Mouse (Mus musculus) neural tube, embryonic 15.5 days (tissue): Measurements from ENCODE around the gene Lmo1. TPM values are rescaled to one million over a fixed set of nuclear protein-coding genes. Genes with fewer than 3 reads are reported as not detected.
A peak's percentile ranks its signal among the peaks of the same experiment; 100 is the strongest.

ENCODE experiments used
- ATAC-seq: fragments of 200-750 bp; cut with Nextera tagmentation; 2 replicates; pipeline ENCODE4 v1.8.0; 2017; ENCODE audit warnings: mild to moderate bottlenecking, moderate TSS enrichment, moderate library complexity; ENCODE audit not compliant: low FRiP score
- H3K27ac ChIP-seq: fragments of 300-500 bp; sonication (generic); replicated peaks from 2 replicates; pipeline ENCODE4 v1.5.1; 2015; ENCODE audit warnings: mild to moderate bottlenecking, inconsistent platforms
- H3K27me3 ChIP-seq: fragments of 300-500 bp; sonication (generic); replicated peaks from 2 replicates; pipeline ENCODE4 v1.6.1; 2015; ENCODE audit warnings: inconsistent platforms
- H3K36me3 ChIP-seq: fragments of 300-500 bp; sonication (generic); 2 replicates; pipeline ENCODE4 v1.6.1; 2015; ENCODE audit warnings: inconsistent platforms
- H3K4me1 ChIP-seq: fragments of 300-500 bp; sonication (generic); 2 replicates; pipeline ENCODE4 v1.6.1; 2015; ENCODE audit warnings: inconsistent platforms
- H3K4me2 ChIP-seq: fragments of 300-500 bp; sonication (generic); 2 replicates; pipeline ENCODE4 v1.6.1; 2015; ENCODE audit warnings: inconsistent platforms, mild to moderate bottlenecking, moderate library complexity
- H3K4me3 ChIP-seq: fragments of 300-500 bp; sonication (generic); replicated peaks from 2 replicates; pipeline ENCODE4 v1.5.1; 2015; ENCODE audit warnings: mild to moderate bottlenecking, inconsistent platforms
- H3K9ac ChIP-seq: fragments of 300-500 bp; sonication (generic); replicated peaks from 2 replicates; pipeline ENCODE4 v1.6.1; 2015; ENCODE audit warnings: mild to moderate bottlenecking, inconsistent platforms
- H3K9me3 ChIP-seq: fragments of 300-500 bp; sonication (generic); replicated peaks from 2 replicates; pipeline ENCODE4 v1.6.1; 2016; ENCODE audit warnings: inconsistent platforms
- WGBS: fragments of 180-500 bp; shearing (Covaris S2); methylation state at CpG from one replicate; pipeline ENCODE4 v1.1.7; 2015; ENCODE audit warnings: mixed read lengths; 5-methylcytosine and 5-hydroxymethylcytosine counted together
- polyA plus RNA-seq: library from polyadenylated mRNA; unstranded; fragments of >200 nt; fragmentation: Nextera tagmentation; extraction: Ambion mirVana; gene quantifications from 2 replicates; pipeline ENCODE4 v1.2.1, GENCODE M21; 2015

Gene Lmo1
- polyA plus RNA-seq, 1 experiment from 2014 or later = 37.1 TPM

DNA sequence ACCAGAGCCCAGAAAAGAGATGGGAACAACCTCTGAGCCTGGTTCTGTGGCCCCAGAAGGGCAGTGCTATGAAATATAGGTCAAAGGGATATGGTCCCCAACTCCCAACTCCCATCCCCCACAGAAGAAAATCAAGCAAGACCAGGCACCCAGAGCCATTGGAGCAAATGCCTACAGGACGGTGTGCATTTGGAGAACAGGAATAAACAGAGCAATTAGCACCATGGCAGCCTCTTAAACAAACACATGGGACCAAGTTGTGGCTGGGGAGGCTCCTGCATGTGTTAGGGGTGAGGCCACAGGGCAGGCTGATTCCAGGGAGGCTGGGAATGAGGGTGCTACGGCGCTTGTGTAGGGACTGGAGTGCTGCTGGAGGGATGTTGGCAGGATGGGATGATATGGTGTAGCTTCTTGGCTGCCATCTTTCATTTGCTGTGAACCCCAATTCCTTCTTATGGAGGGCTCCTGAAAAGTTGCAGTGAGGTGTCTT, 22.2 kb upstream of the Lmo1 start:
- no peak overlapping the region for H3K9ac ChIP-seq
- H3K36me3 ChIP-seq = no peaks in the 10 kb centered on the region
- peaks cover 16% of the 10 kb centered on the region for H3K4me1 ChIP-seq
- no peak overlapping the region for H3K4me3 ChIP-seq
- no peak for ATAC-seq
- peaks cover 52% of the 10 kb centered on the region for H3K27me3 ChIP-seq
- no peaks in the 10 kb centered on the region for H3K9me3 ChIP-seq
- WGBS = 49% methylated on average over 3 of the region's 3 CpGs
- H3K27ac ChIP-seq = 0 out of 2 replicates have a peak overlapping the region, but pooled peaks have one; percentile 15
- no peak overlapping the region for H3K4me2 ChIP-seq

DNA sequence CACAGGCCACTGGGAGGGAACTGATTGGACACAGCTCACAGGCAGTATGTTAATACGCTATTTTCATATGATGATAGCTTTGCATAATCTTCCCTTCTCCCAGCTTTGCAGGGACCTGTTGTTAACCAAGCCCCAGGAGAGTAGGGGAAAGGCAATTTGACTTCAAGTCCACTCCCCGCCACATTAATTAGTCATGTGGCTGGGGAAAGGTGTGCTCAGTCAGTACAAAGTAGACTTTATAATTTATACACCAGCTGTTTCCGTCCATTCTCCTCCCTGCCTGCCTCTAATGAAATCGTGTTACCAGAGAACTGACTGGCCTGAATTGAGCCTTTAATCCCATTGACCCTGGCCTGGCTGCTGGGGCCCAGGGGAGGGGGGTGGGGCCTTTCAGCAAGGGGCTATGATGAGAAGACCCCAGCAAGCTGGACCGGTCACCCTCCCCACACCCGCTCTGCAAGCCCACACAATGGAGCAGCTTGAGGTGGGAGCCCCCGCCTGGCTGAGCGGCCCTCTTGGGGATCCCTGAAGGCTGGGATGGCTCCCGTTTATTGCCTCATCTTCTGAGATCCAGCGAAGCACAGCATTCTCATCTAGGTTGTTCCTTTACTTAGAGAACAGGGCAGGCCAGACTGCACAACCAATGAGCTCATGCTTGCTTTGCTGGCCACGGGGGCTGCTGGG, 21.5 kb upstream of the Lmo1 start:
- H3K4me2 ChIP-seq = peak overlapping the region; percentile 6; the same call in 1 of the 2 replicates
- peak overlapping the region; percentile 48; the same call in 1 of the 2 replicates for H3K27ac ChIP-seq
- 13% methylated on average over 11 of the region's 11 CpGs for WGBS

DNA sequence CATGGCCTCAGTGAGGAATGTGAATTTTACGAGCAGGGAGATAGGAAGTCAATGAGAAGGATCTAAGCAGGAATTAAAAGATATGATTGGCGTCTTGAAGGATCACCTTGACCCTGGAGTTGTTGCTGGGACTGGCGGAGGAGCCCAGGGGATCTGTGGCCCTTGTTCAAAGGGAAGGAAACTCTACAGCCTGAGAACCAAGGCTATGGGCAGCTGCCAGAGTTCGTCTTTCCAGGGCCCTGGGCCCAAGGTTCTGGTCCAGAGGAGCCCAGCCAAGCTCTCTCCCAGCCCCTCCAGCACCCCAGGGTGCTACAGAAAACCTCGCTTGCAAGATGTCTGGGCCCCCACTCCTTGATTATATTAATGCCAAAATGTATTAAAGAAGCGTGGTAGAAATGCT, 21.0 kb upstream of the Lmo1 start:
- Histone ChIP-seq H3K27me3 (peaks cover 48% of the 10 kb centered on the region), H3K27ac (no peak overlapping the region), H3K4me1 (peaks cover 28% of the 10 kb centered on the region), H3K4me3 (no peak overlapping the region), H3K36me3 (no peaks in the 10 kb centered on the region), H3K9me3 (no peaks in the 10 kb centered on the region), H3K4me2 (no peak overlapping the region), H3K9ac (no peak overlapping the region)
- ATAC-seq = no peak
- 68% methylated on average over 6 of the region's 6 CpGs for WGBS

More for the DNA sequence above, 21.5 kb upstream of the Lmo1 start:
- Histone ChIP-seq H3K4me3 (no peak overlapping the region), H3K9ac (no peak overlapping the region), H3K36me3 (no peaks in the 10 kb centered on the region), H3K27me3 (peaks cover 48% of the 10 kb centered on the region), H3K4me1 (peaks cover 22% of the 10 kb centered on the region), H3K9me3 (no peaks in the 10 kb centered on the region)
- peak; percentile 49 for ATAC-seq

DNA sequence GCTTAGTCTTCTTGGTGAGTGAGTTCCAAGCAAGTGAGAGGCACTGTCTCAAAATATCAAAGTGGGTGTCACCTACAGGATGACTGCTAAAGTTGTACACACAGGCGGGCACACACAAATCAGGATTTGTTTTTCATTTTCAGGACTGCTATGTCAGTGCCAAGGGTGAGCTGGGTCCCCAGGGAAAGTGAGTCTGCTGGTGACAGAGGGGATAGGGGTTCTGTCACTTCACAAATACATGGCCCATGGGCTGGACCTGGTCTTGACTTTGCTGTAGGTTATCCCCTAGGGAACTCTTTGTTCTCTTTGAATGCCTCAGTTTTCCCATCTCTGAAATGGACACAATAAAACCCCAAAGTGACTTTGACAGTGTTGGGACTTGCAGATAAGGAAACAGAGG, 19.8 kb upstream of the Lmo1 start:
- H3K36me3 ChIP-seq = no peaks in the 10 kb centered on the region

DNA sequence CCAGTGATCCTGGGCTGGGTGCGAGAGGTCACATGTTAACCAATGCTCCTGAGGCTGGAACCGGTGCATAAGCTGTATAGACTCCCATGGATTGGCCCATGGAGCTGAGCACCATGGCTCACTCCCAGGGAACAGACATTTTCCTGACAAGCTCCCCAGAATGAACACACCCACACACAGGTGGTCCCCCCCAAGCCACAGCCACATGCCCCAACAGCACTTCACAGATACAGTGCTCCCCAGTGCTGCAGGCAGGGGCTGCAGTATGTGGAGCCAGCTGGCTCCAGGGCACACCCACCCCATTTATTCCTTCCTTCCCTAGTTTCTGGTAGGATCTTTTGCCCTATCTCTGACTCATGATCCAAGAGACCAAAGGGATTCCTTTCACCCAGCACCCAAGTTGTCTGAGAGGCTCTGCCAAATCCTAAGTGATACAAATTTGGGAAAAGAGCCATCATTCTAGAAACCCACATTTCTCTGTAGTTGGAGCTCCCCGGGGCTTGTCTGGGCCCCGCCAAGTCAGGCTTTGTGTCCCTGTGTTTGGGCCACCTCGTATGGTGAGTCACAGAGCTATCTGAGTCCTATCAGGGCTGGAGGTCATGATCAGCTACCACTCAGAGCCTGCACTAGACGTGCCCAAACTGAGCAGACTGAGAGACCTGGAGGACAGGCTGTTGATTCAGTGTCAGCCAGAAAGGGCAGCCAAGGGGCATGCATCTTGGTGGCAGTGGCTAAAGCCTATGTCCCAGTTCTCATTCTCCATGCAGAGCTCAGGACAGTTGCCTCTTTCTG, 12.4 kb upstream of the Lmo1 start:
- no peaks in the 10 kb centered on the region for H3K36me3 ChIP-seq
- no peak overlapping the region for H3K4me3 ChIP-seq
- no peak overlapping the region for H3K4me2 ChIP-seq
- 88% methylated on average over 6 of the region's 6 CpGs for WGBS
- H3K27me3 ChIP-seq = peaks cover 54% of the 10 kb centered on the region
- H3K4me1 ChIP-seq = peaks cover 19% of the 10 kb centered on the region
- H3K9me3 ChIP-seq = no peaks in the 10 kb centered on the region
- no peak for ATAC-seq
- H3K9ac ChIP-seq = no peak overlapping the region
- H3K27ac ChIP-seq = no peak overlapping the region

More for the DNA sequence above, 19.8 kb upstream of the Lmo1 start:
- peaks cover 48% of the 10 kb centered on the region for H3K27me3 ChIP-seq
- no peak for ATAC-seq
- 94% methylated on average over 1 of the region's 1 CpGs for WGBS
- no peak overlapping the region for H3K4me3 ChIP-seq
- H3K4me2 ChIP-seq = no peak overlapping the region
- H3K9ac ChIP-seq = no peak overlapping the region
- no peak overlapping the region for H3K27ac ChIP-seq
- H3K9me3 ChIP-seq = no peaks in the 10 kb centered on the region
- H3K4me1 ChIP-seq = peaks cover 34% of the 10 kb centered on the region

DNA sequence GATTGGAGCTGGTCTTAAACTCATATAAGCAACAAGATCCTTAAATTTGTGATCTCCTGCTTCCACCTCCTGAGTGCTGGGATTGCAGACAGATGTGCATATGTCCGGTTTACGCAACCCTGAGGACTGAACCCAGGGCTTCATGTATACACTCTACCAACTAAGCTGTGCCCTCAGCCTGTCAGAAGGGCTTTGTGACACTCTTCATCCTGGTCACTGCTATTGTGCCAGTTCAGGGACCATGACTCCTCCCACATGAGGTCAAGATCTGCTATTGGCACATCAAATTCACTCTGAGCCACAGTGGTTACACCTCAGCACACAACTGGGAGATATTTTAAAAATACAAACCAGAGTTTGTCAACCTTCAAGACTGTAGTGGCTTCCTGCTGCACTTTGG, 11.0 kb upstream of the Lmo1 start:
- 97% methylated on average over 2 of the region's 2 CpGs for WGBS
- Histone ChIP-seq H3K4me2 (no peak overlapping the region), H3K27ac (no peak overlapping the region), H3K4me1 (peaks cover 6% of the 10 kb centered on the region), H3K27me3 (peaks cover 54% of the 10 kb centered on the region), H3K9ac (no peak overlapping the region), H3K9me3 (no peaks in the 10 kb centered on the region), H3K4me3 (no peak overlapping the region), H3K36me3 (no peaks in the 10 kb centered on the region)
- no peak for ATAC-seq

DNA sequence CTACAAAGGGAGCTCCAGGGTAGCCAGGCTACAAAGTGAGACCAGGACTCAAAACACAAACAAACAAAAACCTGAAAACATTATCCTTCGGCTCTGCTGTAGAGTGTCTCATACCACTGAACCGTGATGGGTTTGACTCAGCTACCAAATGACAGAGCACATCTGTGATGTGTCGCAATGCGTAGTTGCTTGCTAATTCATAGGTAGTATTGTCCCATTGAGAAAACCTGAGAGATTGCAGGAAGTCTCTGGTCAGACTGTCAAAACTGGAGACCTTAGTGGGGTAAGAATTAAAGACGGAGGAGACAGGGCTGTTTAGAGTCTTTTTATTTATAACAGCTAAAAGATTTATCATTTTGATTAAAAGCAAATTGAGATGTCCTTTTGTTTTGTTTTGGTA, 10.6 kb upstream of the Lmo1 start:
- H3K27me3 ChIP-seq = peaks cover 51% of the 10 kb centered on the region
- 58% methylated on average over 5 of the region's 5 CpGs for WGBS
- no peak overlapping the region for H3K9ac ChIP-seq
- H3K27ac ChIP-seq = no peak overlapping the region
- ATAC-seq = no peak
- no peak overlapping the region for H3K4me2 ChIP-seq
- no peak overlapping the region for H3K4me3 ChIP-seq
- H3K9me3 ChIP-seq = no peaks in the 10 kb centered on the region
- H3K4me1 ChIP-seq = peaks cover 2% of the 10 kb centered on the region
- H3K36me3 ChIP-seq = no peaks in the 10 kb centered on the region

DNA sequence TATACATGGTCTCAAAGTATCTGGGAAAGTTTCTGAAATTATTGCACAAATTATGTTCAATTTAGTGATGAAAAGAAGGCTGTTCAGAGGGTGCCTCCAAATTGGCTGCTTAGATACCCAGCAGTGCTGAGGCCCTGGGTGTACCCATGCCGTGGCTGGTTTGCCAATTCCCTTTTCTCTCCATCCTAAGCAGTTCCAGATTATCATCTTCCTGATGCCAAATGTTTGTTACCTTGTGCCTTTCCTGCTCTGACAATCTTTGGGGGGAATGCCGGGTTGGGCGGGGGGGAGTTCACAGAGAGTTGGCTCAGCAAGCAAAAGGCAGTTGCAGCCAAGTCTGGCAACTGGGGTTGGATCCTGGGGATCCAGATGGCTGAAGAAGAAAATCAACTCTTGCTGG, 1.7 kb upstream of the Lmo1 start:
- Histone ChIP-seq H3K27me3 (peaks cover 61% of the 10 kb centered on the region), H3K9me3 (no peaks in the 10 kb centered on the region), H3K36me3 (no peaks in the 10 kb centered on the region), H3K4me1 (peaks cover 23% of the 10 kb centered on the region), H3K27ac (no peak overlapping the region), H3K4me2 (no peak overlapping the region), H3K9ac (no peak overlapping the region), H3K4me3 (no peak overlapping the region)
- no peak for ATAC-seq
- 72% methylated on average over 3 of the region's 3 CpGs for WGBS

DNA sequence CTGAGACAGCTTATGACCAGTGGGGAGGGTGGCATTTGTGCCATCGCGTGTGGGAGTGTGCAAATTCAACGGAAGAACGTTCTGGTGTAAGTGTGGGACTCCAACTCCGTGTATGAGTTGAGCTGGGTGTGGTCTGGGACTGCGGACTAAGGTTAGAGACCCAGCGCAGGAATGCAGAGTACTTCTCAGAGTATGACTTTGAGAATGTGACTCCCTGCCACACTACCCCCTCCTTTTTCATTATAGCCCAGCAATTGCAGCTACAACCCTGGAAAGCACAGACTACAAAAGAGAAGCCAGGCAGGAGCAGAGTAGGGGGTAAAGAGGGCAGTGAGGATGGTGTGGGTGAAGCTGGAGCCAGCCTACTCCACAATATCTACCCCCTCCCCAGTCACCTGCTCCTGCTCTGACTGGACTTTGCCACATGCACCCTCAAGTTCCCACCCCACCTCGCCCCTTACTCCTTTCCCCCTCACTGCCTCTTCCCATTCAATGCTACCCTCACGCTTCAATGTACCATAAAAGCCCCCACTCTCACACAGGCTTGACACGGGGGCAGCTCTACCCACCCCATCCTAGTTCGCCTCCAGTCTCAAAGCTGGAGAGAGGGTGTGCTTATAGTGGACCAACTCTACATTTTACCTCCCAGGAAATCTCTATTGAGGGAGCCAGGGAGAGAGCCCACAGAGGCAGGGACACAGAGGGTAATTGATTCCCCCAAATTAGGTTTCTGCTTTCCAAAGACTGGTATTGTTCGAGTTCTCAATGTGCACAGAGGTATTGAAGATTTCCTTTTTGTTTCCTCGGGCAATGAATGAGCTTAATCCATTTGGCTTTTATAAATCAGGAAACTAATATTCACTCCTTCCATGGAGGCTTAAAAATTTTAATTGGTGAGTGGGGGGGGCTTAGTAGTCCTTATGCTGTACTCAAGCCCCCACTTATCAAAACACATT, 941 bp upstream of the Lmo1 start:
- WGBS = 7% methylated on average over 13 of the region's 13 CpGs

DNA sequence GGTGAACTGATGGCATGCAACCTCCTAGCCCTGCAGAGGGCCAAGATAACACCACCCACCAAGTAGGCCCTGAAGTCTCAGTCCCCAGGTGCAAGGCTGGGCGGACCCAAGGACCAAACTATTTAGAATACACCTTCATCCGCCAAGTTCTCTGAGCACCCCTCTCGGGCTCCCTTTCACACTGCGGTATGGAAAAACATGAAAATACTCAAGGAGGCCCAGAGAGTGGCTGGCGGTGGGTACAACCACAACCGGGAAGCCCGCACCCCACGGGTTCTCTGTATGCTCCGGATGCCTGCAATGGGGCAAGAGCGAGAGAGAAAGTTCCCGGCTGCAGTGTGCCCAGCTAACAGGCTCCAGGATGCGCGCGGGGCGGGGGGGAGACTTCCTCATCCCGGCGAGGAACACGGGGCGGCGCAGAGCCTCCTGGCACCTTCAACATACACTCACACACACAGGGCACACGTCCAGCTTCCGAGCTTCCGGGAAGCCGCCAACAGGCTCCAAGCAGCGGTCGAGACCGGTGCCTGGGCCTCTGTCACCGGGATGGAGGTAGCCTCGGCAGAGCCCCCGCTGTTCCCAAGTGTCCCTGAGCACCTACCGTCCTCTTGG, 564 bp downstream of the Lmo1 start:
- peak; percentile 33; the same call in 1 of the 2 replicates for ATAC-seq
- Histone ChIP-seq H3K4me1 (peaks cover 35% of the 10 kb centered on the region), H3K27ac (0 out of 2 replicates have a peak overlapping the region, but pooled peaks have one; percentile 48), H3K4me2 (peak overlapping the region; percentile 99), H3K4me3 (peak overlapping the region; percentile 61), H3K36me3 (no peaks in the 10 kb centered on the region), H3K27me3 (peaks cover 68% of the 10 kb centered on the region), H3K9me3 (no peaks in the 10 kb centered on the region), H3K9ac (peak overlapping the region; percentile 64)
- 5% methylated on average over 31 of the region's 31 CpGs for WGBS

More for the DNA sequence above, 941 bp upstream of the Lmo1 start:
- Histone ChIP-seq H3K27ac (no peak overlapping the region), H3K4me2 (peak overlapping the region; percentile 99), H3K4me3 (peak overlapping the region; percentile 61), H3K36me3 (no peaks in the 10 kb centered on the region), H3K27me3 (peaks cover 66% of the 10 kb centered on the region), H3K4me1 (peaks cover 23% of the 10 kb centered on the region), H3K9ac (no peak overlapping the region), H3K9me3 (no peaks in the 10 kb centered on the region)
- ATAC-seq = peak; percentile 29; the same call in 1 of the 2 replicates

DNA sequence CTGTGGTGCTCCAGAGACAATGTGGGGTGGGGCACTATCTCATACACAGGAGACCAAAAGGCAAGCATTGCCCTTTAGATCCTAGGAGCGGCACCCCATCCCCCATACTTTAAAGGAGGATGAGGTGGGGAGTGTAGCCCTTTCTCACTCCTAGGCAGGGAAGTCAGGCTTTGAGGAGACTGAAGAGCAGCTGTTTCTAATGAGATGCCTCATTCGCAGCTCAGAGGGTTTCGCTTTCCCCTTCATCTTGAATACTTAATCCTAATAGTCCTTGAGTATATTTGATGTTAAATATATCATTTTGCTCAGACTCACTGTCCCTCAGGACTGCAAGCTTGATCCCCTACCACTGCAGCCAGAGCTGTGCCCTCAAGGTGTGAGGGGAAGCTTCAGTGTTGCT, 3.1 kb downstream of the Lmo1 start:
- ATAC-seq = no peak
- Histone ChIP-seq H3K36me3 (no peaks in the 10 kb centered on the region), H3K4me3 (no peak overlapping the region), H3K9me3 (no peaks in the 10 kb centered on the region), H3K4me2 (no peak overlapping the region), H3K27ac (no peak overlapping the region), H3K9ac (no peak overlapping the region), H3K4me1 (peaks cover 44% of the 10 kb centered on the region), H3K27me3 (peaks cover 67% of the 10 kb centered on the region)
- whole genome bisulfite sequencing = 62% methylated on average over 3 of the region's 3 CpGs
